Mouse (Mus musculus) CH12.LX (cell line): ENCODE results near the gene Minos1. TPM values are rescaled to one million over a fixed set of nuclear protein-coding genes. Genes with fewer than 3 reads are reported as not detected.
A peak's percentile ranks its signal among the peaks of the same experiment; 100 is the strongest.

Experiments used
- DNase-seq: peaks from one replicate; pipeline ENCODE4 v3.0.0-alpha.2; 2013; ENCODE audit errors: extremely low read depth
- H3K27ac ChIP-seq: 2 replicates; pipeline ENCODE4 v1.5.1; 2012; ENCODE audit warnings: low read depth, mild to moderate bottlenecking, control low read depth, moderate library complexity; ENCODE audit not compliant: insufficient read depth
- H3K27me3 ChIP-seq: replicated peaks from 2 replicates; pipeline ENCODE3; 2012; ENCODE audit warnings: inconsistent platforms
- H3K36me3 ChIP-seq, 2 experiments: replicated peaks in 1 of 2; 2 replicates each; pipeline versions ENCODE3 to v1.6.1; 2012; ENCODE audit warnings: inconsistent platforms in 1 of 2, low read length in 1 of 2, mild to moderate bottlenecking in 1 of 2, mixed read lengths in 1 of 2, moderate library complexity in 1 of 2; ENCODE audit not compliant: control insufficient read depth in 1 of 2, insufficient read depth in 1 of 2
- H3K4me1 ChIP-seq, 2 experiments: 2 replicates each; pipeline ENCODE4 v1.6.1; 2012; ENCODE audit warnings: inconsistent platforms in 1 of 2, moderate library complexity in 1 of 2; ENCODE audit not compliant: insufficient read depth in 2 of 2, control insufficient read depth in 1 of 2
- H3K4me2 ChIP-seq: 2 replicates; pipeline ENCODE4 v1.6.1; 2012; ENCODE audit warnings: low read depth, mild to moderate bottlenecking, control low read depth; ENCODE audit not compliant: poor library complexity, insufficient read depth, severe bottlenecking
- H3K4me3 ChIP-seq, 3 experiments: fragments of 150-350 bp in 1 of 3; sonication (generic) in 1 of 3; replicated peaks in 1 of 3; 2 replicates each; pipeline versions ENCODE3 to v1.5.1; 2011 to 2012; ENCODE audit warnings: low read depth in 2 of 3, low read length in 2 of 3, mild to moderate bottlenecking in 2 of 3, moderate library complexity in 2 of 3, control low read depth in 1 of 3, improper control_type of control experiment in 1 of 3, inconsistent platforms in 1 of 3, mixed read lengths in 1 of 3; ENCODE audit not compliant: poor library complexity in 1 of 3
- H3K79me2 ChIP-seq: replicated peaks from 2 replicates; pipeline ENCODE4 v1.6.1; 2012; ENCODE audit warnings: mild to moderate bottlenecking, moderate library complexity; ENCODE audit not compliant: control insufficient read depth, poor library complexity, insufficient read depth, severe bottlenecking; ENCODE audit errors: extremely low read depth
- H3K9ac ChIP-seq: 2 replicates; pipeline ENCODE4 v1.6.1; 2012; ENCODE audit warnings: low read depth, mild to moderate bottlenecking, control low read depth, moderate library complexity; ENCODE audit not compliant: insufficient read depth
- H3K9me3 ChIP-seq: replicated peaks from 2 replicates; pipeline ENCODE3; 2012; ENCODE audit warnings: low read length, inconsistent platforms, mixed read lengths
- CTCF ChIP-seq, 2 experiments: IDR thresholded peaks in 1 of 2; conservative IDR thresholded peaks in 1 of 2; 2 replicates each; pipeline ENCODE4 v1.5.1; 2011 to 2012; ENCODE audit warnings: low read depth in 2 of 2, low read length in 2 of 2, improper control_type of control experiment in 1 of 2, inconsistent platforms in 1 of 2, mild to moderate bottlenecking in 1 of 2, moderate library complexity in 1 of 2
- ETS1 ChIP-seq: conservative IDR thresholded peaks from 2 replicates; pipeline ENCODE4 v1.6.1; 2012; ENCODE audit warnings: low read depth, mild to moderate bottlenecking, inconsistent platforms, low read length, improper control_type of control experiment, moderate library complexity
- JUND ChIP-seq: conservative IDR thresholded peaks from 2 replicates; pipeline ENCODE4 v1.6.1; 2011; ENCODE audit warnings: low read depth, low read length, improper control_type of control experiment
- MAX ChIP-seq: IDR thresholded peaks from 2 replicates; pipeline ENCODE4 v1.6.1; 2011; ENCODE audit warnings: low read length, improper control_type of control experiment
- MYC ChIP-seq: IDR thresholded peaks from 2 replicates; pipeline ENCODE4 v1.6.1; 2011; ENCODE audit warnings: low read depth, mild to moderate bottlenecking, improper control_type of control experiment, low read length
- NELFE ChIP-seq: IDR thresholded peaks from 2 replicates; pipeline ENCODE4 v1.6.1; 2011; ENCODE audit warnings: low read depth, low read length, improper control_type of control experiment
- NRF1 ChIP-seq: IDR thresholded peaks from 2 replicates; pipeline ENCODE4 v1.6.1; 2014; ENCODE audit warnings: low read depth, mild to moderate bottlenecking, inconsistent platforms, low read length, improper control_type of control experiment, moderate library complexity
- RAD21 ChIP-seq: IDR thresholded peaks from 2 replicates; pipeline ENCODE4 v1.6.1; 2011; ENCODE audit warnings: low read depth, mild to moderate bottlenecking, low read length, improper control_type of control experiment, moderate library complexity
- RCOR1 ChIP-seq: conservative IDR thresholded peaks from 2 replicates; pipeline ENCODE4 v1.6.1; 2012; ENCODE audit warnings: low read depth, mild to moderate bottlenecking, inconsistent platforms, low read length, improper control_type of control experiment
- SMC3 ChIP-seq: IDR thresholded peaks from 2 replicates; pipeline ENCODE4 v1.6.1; 2011; ENCODE audit warnings: low read depth, low read length, improper control_type of control experiment
- TCF12 ChIP-seq: IDR thresholded peaks from 2 replicates; pipeline ENCODE4 v1.6.1; 2014; ENCODE audit warnings: low read depth, mild to moderate bottlenecking, inconsistent platforms, low read length, improper control_type of control experiment
- UBTF ChIP-seq: IDR thresholded peaks from 2 replicates; pipeline ENCODE4 v1.6.1; 2012; ENCODE audit warnings: low read depth, mild to moderate bottlenecking, inconsistent platforms, low read length, improper control_type of control experiment, moderate library complexity
- ZC3H11A ChIP-seq: IDR thresholded peaks from 2 replicates; pipeline ENCODE4 v1.6.1; 2012; ENCODE audit warnings: low read depth, mild to moderate bottlenecking, inconsistent platforms, low read length, improper control_type of control experiment
- ZKSCAN1 ChIP-seq: IDR thresholded peaks from 2 replicates; pipeline ENCODE4 v1.6.1; 2012; ENCODE audit warnings: low read depth, inconsistent platforms, low read length, improper control_type of control experiment, borderline replicate concordance
- ZNF384 ChIP-seq: IDR thresholded peaks from 2 replicates; pipeline ENCODE4 v1.6.1; 2012; ENCODE audit warnings: low read depth, low read length, improper control_type of control experiment, inconsistent platforms
- dilution Hi-C: fragments of 300-500 bp; cut with MboI; formaldehyde crosslinking; loops from 2 replicates; pipeline ENCODE4 v1.14.3; 2020; ENCODE audit warnings: low sequenced_read_pairs; ENCODE audit not compliant: extremely low pct_unique_long_range_greater_than_20kb, extremely low pct_ligation_motif_present
- in situ Hi-C: fragments of 300-500 bp; cut with MboI; formaldehyde crosslinking; loops from 3 replicates; pipeline ENCODE4 v1.14.3; 2019; ENCODE audit warnings: low sequenced_read_pairs, low pct_ligation_motif_present, low pct_unique_long_range_greater_than_20kb, mixed read lengths
- polyA plus RNA-seq: library from polyadenylated mRNA; unstranded; fragments of >175 nt; gene quantifications from 2 replicates; pipeline ENCODE4 v1.2.1, GENCODE M21; 2012; ENCODE audit warnings: low read depth; ENCODE audit not compliant: insufficient read length
- total RNA-seq, 2 experiments: library from RNA; depleted of rRNA; stranded (reverse); fragments of 300-350 nt in 1 of 2; fragments of >200 nt in 1 of 2; gene quantifications; 2 replicates each; pipeline ENCODE4 v1.2.3; 2012 to 2014

The Minos1 gene
- total and polyA plus RNA-seq, 3 experiments, result 39.2 to 418 (median 151) TPM

GRCm38 (mm10) chr4:139079439-139079838 lies 51.5 kb downstream of the Minos1 start:
- TF ChIP-seq UBTF, result no peak
- no peak for TF ChIP-seq MAX
- TF ChIP-seq JUND, result no peak
- TF ChIP-seq NELFE, result no peak
- no peak for TF ChIP-seq ETS1
- no peak for TF ChIP-seq ZC3H11A
- Histone ChIP-seq H3K4me3 (no peak overlapping the region), H3K4me1 (peaks cover 4% of the 10 kb centered on the region in 2 experiments; a peak in 2 of 4 replicates), H3K9ac (no peak overlapping the region), H3K79me2 (no peaks in the 10 kb centered on the region), H3K4me2 (no peak overlapping the region), H3K27me3 (peaks cover 23% of the 10 kb centered on the region), H3K9me3 (peaks cover 2% of the 10 kb centered on the region), H3K36me3 (peaks cover 0 to 1% of the 10 kb centered on the region in 2 experiments), H3K27ac (no peak overlapping the region)
- DNase-seq, result no peak
- dilution Hi-C loops, result no loop called here
- in situ Hi-C loops, result loop anchor here (5.0 to 10.0 kb wide), 2 partner anchors 107 to 155 kb away; partner anchors contain the start of gene Tmco4

GRCm38 (mm10) chr4:139078726-139079125 lies 52.2 kb downstream of the Minos1 start:
- Histone ChIP-seq H3K9ac (no peak overlapping the region), H3K27me3 (peaks cover 29% of the 10 kb centered on the region), H3K4me2 (peak overlapping the region; percentile 19; the same call in 1 of the 2 replicates), H3K9me3 (peaks cover 5% of the 10 kb centered on the region), H3K36me3 (no peaks in the 10 kb centered on the region), H3K79me2 (no peaks in the 10 kb centered on the region), H3K4me3 (no peak overlapping the region), H3K27ac (no peak overlapping the region), H3K4me1 (peaks cover 4% of the 10 kb centered on the region in 2 experiments; a peak in 2 of 4 replicates)
- dilution Hi-C loops, result no loop called here
- TF ChIP-seq RAD21, result peak; percentile 49
- peak; percentile 51; the same call in 1 of the 2 replicates for TF ChIP-seq SMC3
- TF ChIP-seq MYC, result no peak
- peak; percentile 7 to 63; a peak in 2 of 4 replicates for TF ChIP-seq CTCF (conservative IDR thresholded peaks at IDR 0.05 in 1 of 2, IDR thresholded peaks at IDR 0.05 in 1 of 2; ENCODE audit: low read depth in 2 of 2, low read length in 2 of 2)
- no peak for TF ChIP-seq NRF1
- TF ChIP-seq TCF12, result no peak
- TF ChIP-seq ZNF384, result peak; percentile 8; the same call in 1 of the 2 replicates
- peak; percentile 12 for DNase-seq
- in situ Hi-C loops, result loop anchor here (5.0 to 10.0 kb wide), 2 partner anchors 106 to 154 kb away; partner anchors contain the start of gene Tmco4

GRCm38 (mm10) chr4:139078313-139078712 lies 52.6 kb downstream of the Minos1 start:
- Histone ChIP-seq H3K27me3 (peaks cover 33% of the 10 kb centered on the region), H3K4me3 (no peak overlapping the region), H3K36me3 (no peaks in the 10 kb centered on the region), H3K4me2 (peak overlapping the region; percentile 19; the same call in 1 of the 2 replicates), H3K9me3 (peaks cover 5% of the 10 kb centered on the region), H3K27ac (no peak overlapping the region), H3K9ac (no peak overlapping the region), H3K4me1 (peaks cover 4% of the 10 kb centered on the region in 2 experiments; a peak in 2 of 4 replicates), H3K79me2 (no peaks in the 10 kb centered on the region)
- dilution Hi-C loops, result no loop called here
- in situ Hi-C loops, result loop anchor here (5.0 to 10.0 kb wide), 2 partner anchors 106 to 154 kb away; partner anchors contain the start of gene Tmco4
- peak; percentile 32 for TF ChIP-seq SMC3
- TF ChIP-seq RCOR1, result no peak
- peak; percentile 41 to 70; a peak in 3 of 4 replicates for TF ChIP-seq CTCF (conservative IDR thresholded peaks at IDR 0.05 in 1 of 2, IDR thresholded peaks at IDR 0.05 in 1 of 2; ENCODE audit: low read depth in 2 of 2, low read length in 2 of 2)
- peak; percentile 60 for TF ChIP-seq MAX
- peak; percentile 56 for TF ChIP-seq RAD21
- no peak for TF ChIP-seq ZKSCAN1
- TF ChIP-seq MYC, result peak; percentile 93
- peak; percentile 43 for DNase-seq
